Mouse (Mus musculus) liver, postnatal 0 days (tissue): Measurements from ENCODE around the gene Dock10.

ENCODE experiments used
- CTCF ChIP-seq: sonication (generic); IDR thresholded peaks from 2 replicates; pipeline ENCODE4 v1.5.1; 2016; ENCODE audit warnings: antibody characterized with exemption, low read depth
- EP300 ChIP-seq: IDR thresholded peaks from 2 replicates; pipeline ENCODE4 v1.6.1; 2016; ENCODE audit warnings: antibody characterized with exemption, low read depth, mild to moderate bottlenecking

DNA sequence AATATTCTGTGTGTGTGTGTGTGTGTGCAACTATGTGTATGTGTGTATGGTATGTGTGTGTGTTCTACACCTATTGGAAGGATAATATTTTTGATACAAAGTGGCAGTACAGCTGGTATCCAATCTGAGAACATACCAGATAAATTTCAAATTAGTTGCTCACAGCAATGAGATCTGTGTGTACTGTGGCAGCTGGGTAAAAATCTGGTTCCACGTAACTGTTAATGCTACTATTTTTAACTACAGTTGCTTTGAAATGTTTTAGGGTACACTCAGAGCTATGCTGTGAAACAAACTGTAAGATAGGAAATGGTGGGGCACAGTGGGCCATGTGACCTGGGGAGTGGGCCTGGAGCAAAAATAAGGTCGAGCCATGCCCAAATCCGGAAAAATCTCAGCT lies 176.1 kb downstream of the Dock10 start:
- TF ChIP-seq CTCF (no peak), EP300 (no peak)
